Mouse (Mus musculus): Measurements from ENCODE around the gene Clic1. TPM values are rescaled to one million over a fixed set of nuclear protein-coding genes. Genes with fewer than 3 reads are reported as not detected.

Gene Clic1
- polyA plus RNA-seq, 2 experiments: 103 to 229 TPM

DNA sequence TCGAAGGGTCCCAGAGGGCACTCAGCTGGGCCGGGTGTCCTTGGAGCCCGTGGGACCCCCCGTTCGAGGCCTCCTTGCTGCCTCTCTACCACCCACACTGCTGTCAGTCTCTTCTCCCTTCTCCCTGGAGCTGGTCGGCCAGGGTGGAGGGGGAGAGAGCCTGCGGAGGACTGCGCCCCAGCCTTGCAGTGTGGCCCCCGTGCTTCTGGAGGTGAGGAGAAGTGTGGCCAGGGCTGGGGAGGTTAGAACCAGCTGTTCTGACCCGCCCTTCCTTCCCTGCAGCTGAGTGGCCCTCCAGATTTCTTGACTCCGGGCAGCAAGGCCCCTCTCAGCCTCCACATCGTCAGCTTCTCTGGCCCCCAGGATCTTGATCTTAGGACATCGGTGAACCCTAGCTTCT, 25.5 kb upstream of the Clic1 start:
- H3K4me1 ChIP-seq (ENCODE audit: control insufficient read depth, insufficient read depth, low read length): peaks cover 18% of the 10 kb centered on the region
- no peaks in the 10 kb centered on the region for H3K36me3 ChIP-seq (ENCODE audit: control insufficient read depth, insufficient read depth, low read length)
- TF ChIP-seq POLR2A (IDR thresholded peaks at IDR 0.05; ENCODE audit: borderline replicate concordance, extremely low read depth, insufficient read depth, insufficient read length): no peak

DNA sequence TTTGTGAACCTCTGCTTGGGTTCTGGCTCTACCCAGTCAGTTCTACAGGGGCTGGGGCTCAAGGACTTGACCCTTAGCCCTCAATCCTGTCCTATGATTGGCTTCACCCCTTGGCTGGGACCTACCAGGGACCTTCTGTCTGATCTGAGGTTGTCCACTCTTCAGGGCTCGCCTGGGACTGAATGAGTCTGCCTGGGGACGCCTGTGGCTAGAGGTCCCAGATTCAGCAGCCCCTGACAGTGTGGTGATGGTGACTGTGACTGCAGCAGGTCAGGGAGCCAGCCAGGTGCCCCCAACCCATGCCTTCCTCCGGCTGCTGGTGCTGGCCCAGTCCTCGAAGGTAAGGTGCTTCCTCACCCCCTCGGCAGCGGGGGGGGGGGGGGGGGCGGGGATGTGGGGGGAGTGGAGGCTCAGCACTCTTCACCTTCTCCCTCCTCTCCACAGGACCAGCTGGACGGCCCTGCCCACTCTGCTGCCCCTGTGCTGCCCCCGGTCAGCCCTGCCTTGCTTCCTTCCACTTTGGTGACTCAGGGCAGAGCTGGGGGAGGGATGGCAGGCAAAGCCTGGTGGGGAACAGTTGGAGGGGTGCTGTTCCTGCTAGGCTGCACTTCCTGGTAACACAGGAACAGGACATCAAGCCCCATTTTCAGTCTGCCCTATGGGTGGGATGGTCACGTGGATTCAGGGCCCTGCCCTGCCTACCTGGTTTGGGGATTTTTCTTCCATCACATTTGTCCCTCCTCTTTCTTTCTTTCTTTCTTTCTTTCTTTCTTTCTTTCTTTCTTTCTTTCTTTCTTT, 24.9 kb upstream of the Clic1 start:
- Histone ChIP-seq H3K27me3 (ENCODE audit: control insufficient read depth, insufficient read depth, low read length) (no peaks in the 10 kb centered on the region), H3K36me3 (ENCODE audit: control insufficient read depth, insufficient read depth, low read length) (no peaks in the 10 kb centered on the region), H3K4me1 (ENCODE audit: control insufficient read depth, insufficient read depth, low read length) (peaks cover 18% of the 10 kb centered on the region), H3K27ac (replicated peaks; ENCODE audit: low read depth, low read length) (no peak overlapping the region), H3K9me3 (ENCODE audit: control insufficient read depth, low read length) (no peaks in the 10 kb centered on the region), H3K4me3 (replicated peaks; ENCODE audit: low read length) (no peak overlapping the region), H3K9ac (ENCODE audit: low read depth, low read length, severe bottlenecking) (no peak overlapping the region), H3K4me2 (replicated peaks; ENCODE audit: low read depth, low read length, severe bottlenecking) (no peak overlapping the region)
- DNase-seq (ENCODE audit: low spot score): no peak
- ATAC-seq (ENCODE audit: low FRiP score, low read depth): no peak
- 85% methylated on average over 3 of the region's 10 CpGs for WGBS
- no peak for TF ChIP-seq POLR2A (IDR thresholded peaks at IDR 0.05; ENCODE audit: borderline replicate concordance, extremely low read depth, insufficient read depth, insufficient read length)

More for the DNA sequence above, 25.5 kb upstream of the Clic1 start:
- Histone ChIP-seq H3K27ac (replicated peaks; ENCODE audit: low read depth, low read length) (no peak overlapping the region), H3K9ac (ENCODE audit: low read depth, low read length, severe bottlenecking) (no peak overlapping the region), H3K27me3 (ENCODE audit: control insufficient read depth, insufficient read depth, low read length) (no peaks in the 10 kb centered on the region), H3K4me3 (replicated peaks; ENCODE audit: low read length) (no peak overlapping the region), H3K9me3 (ENCODE audit: control insufficient read depth, low read length) (no peaks in the 10 kb centered on the region), H3K4me2 (replicated peaks; ENCODE audit: low read depth, low read length, severe bottlenecking) (no peak overlapping the region)
- no peak for DNase-seq (ENCODE audit: low spot score)
- no peak for ATAC-seq (ENCODE audit: low FRiP score, low read depth)
- 66% methylated on average over 13 of the region's 13 CpGs for WGBS

- H3K4me3 ChIP-seq (replicated peaks; ENCODE audit: low read length): no peak overlapping the region
- H3K27ac ChIP-seq (replicated peaks; ENCODE audit: low read depth, low read length): no peak overlapping the region
- no peak for ATAC-seq (ENCODE audit: low FRiP score, low read depth)
- H3K27me3 ChIP-seq (ENCODE audit: control insufficient read depth, insufficient read depth, low read length): no peaks in the 10 kb centered on the region
- H3K9ac ChIP-seq (ENCODE audit: low read depth, low read length, severe bottlenecking): no peak overlapping the region; the same call in 1 of the 2 replicates
- WGBS: 76% methylated on average over 5 of the region's 5 CpGs
- H3K9me3 ChIP-seq (ENCODE audit: control insufficient read depth, low read length): no peaks in the 10 kb centered on the region
- DNase-seq (ENCODE audit: low spot score): no peak
- H3K4me2 ChIP-seq (replicated peaks; ENCODE audit: low read depth, low read length, severe bottlenecking): 0 out of 2 replicates have a peak overlapping the region, but pooled peaks have one; percentile 3
- no peak for TF ChIP-seq POLR2A (IDR thresholded peaks at IDR 0.05; ENCODE audit: borderline replicate concordance, extremely low read depth, insufficient read depth, insufficient read length)
- no peaks in the 10 kb centered on the region for H3K36me3 ChIP-seq (ENCODE audit: control insufficient read depth, insufficient read depth, low read length)
- peaks cover 18% of the 10 kb centered on the region for H3K4me1 ChIP-seq (ENCODE audit: control insufficient read depth, insufficient read depth, low read length)
Observed at GRCm38 (mm10) chr17:35026206-35026605, 23.6 kb upstream of the Clic1 start.

DNA sequence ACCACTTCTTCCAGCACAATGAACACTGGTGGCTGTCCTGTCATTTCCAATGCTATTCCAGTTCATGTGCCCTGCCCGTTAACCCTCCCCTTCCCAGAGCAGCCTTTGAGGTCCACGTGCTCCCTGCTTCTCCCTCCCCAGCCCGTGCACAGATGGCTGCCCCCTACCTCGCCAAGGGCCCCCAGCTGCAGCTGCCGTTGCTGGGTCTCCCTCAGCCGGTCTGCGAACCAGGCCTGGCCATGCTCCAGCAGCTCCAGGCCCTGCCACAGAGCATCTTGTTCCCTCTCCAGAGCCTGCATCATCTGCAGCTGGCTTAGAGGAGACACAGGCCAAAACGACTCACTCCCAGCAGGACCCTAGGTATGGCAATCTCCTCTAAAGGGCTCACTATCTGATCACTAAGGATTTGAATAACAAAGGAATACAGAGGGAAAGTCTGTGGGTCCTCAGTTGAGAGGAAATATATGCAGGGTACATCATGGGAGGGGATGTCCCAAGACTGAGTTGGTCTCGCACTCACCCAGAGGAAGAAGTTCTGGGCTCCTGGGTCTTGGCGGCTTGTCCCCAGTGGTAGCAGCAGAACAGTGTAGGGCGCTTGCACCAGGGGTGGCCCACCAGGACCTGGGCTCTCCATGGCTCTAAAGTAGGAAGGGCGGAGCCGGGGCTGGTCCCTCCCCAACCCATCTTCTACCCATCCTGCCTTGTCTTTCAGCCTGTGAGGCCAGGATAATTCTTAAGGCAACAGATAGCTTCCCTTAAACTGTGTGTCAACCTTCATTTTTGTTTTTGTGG, 22.3 kb upstream of the Clic1 start, which contains the start of gene Sapcd1:
Gene Sapcd1 (minus strand): TSS at position 740 of the 792 bp plus-strand sequence.
- 0 out of 2 replicates have a peak within 1 kb of the TSS, but pooled peaks have one; percentile 34 for H3K9ac ChIP-seq (ENCODE audit: low read depth, low read length, severe bottlenecking)
- H3K4me3 ChIP-seq (replicated peaks; ENCODE audit: low read length): peak within 1 kb of the TSS; percentile 7
- peaks cover 13% of the 10 kb centered on the region; the same call in 1 of the 2 replicates for H3K4me1 ChIP-seq (ENCODE audit: control insufficient read depth, insufficient read depth, low read length)
- no peaks in the 10 kb centered on the region for H3K27me3 ChIP-seq (ENCODE audit: control insufficient read depth, insufficient read depth, low read length)
- no peak for TF ChIP-seq POLR2A (IDR thresholded peaks at IDR 0.05; ENCODE audit: borderline replicate concordance, extremely low read depth, insufficient read depth, insufficient read length)
- H3K9me3 ChIP-seq (ENCODE audit: control insufficient read depth, low read length): no peaks in the 10 kb centered on the region
- DNase-seq (ENCODE audit: low spot score): peak; percentile 73
- H3K4me2 ChIP-seq (replicated peaks; ENCODE audit: low read depth, low read length, severe bottlenecking): peak within 1 kb of the TSS; percentile 8; the same call in 1 of the 2 replicates
- H3K36me3 ChIP-seq (ENCODE audit: control insufficient read depth, insufficient read depth, low read length): no peaks in the 10 kb centered on the region
- ATAC-seq (ENCODE audit: low FRiP score, low read depth): peak; percentile 77
- H3K27ac ChIP-seq (replicated peaks; ENCODE audit: low read depth, low read length): peak within 1 kb of the TSS; percentile 61
- 34% methylated on average over 13 of the region's 13 CpGs for WGBS

GRCm38 (mm10) chr17:35028315-35028714, 21.5 kb upstream of the Clic1 start:
- Histone ChIP-seq H3K9ac (ENCODE audit: low read depth, low read length, severe bottlenecking) (0 out of 2 replicates have a peak overlapping the region, but pooled peaks have one; percentile 8), H3K27ac (replicated peaks; ENCODE audit: low read depth, low read length) (no peak overlapping the region), H3K9me3 (ENCODE audit: control insufficient read depth, low read length) (no peaks in the 10 kb centered on the region), H3K4me2 (replicated peaks; ENCODE audit: low read depth, low read length, severe bottlenecking) (no peak overlapping the region), H3K4me3 (replicated peaks; ENCODE audit: low read length) (no peak overlapping the region), H3K36me3 (ENCODE audit: control insufficient read depth, insufficient read depth, low read length) (no peaks in the 10 kb centered on the region), H3K27me3 (ENCODE audit: control insufficient read depth, insufficient read depth, low read length) (no peaks in the 10 kb centered on the region), H3K4me1 (ENCODE audit: control insufficient read depth, insufficient read depth, low read length) (peaks cover 13% of the 10 kb centered on the region; the same call in 1 of the 2 replicates)
- TF ChIP-seq POLR2A (IDR thresholded peaks at IDR 0.05; ENCODE audit: borderline replicate concordance, extremely low read depth, insufficient read depth, insufficient read length): no peak
- ATAC-seq (ENCODE audit: low FRiP score, low read depth) (no peak), DNase-seq (ENCODE audit: low spot score) (no peak)
- 91% methylated on average over 2 of the region's 2 CpGs for WGBS
